Mouse (Mus musculus) cortical plate, adult 2 months (tissue): ENCODE data around the gene Slc38a3.

ENCODE experiments used
- CTCF ChIP-seq: fragments of 200-500 bp; IDR thresholded peaks from 2 replicates; pipeline ENCODE4 v1.5.1; 2011; ENCODE audit warnings: mild to moderate bottlenecking, control low read depth, low read length; ENCODE audit not compliant: insufficient read depth; ENCODE audit errors: extremely low read depth
- POLR2A ChIP-seq: fragments of 200-500 bp; IDR thresholded peaks from 2 replicates; pipeline ENCODE4 v1.6.1; 2011; ENCODE audit warnings: mild to moderate bottlenecking, low read length, control low read depth; ENCODE audit not compliant: insufficient read depth; ENCODE audit errors: extremely low read depth

DNA sequence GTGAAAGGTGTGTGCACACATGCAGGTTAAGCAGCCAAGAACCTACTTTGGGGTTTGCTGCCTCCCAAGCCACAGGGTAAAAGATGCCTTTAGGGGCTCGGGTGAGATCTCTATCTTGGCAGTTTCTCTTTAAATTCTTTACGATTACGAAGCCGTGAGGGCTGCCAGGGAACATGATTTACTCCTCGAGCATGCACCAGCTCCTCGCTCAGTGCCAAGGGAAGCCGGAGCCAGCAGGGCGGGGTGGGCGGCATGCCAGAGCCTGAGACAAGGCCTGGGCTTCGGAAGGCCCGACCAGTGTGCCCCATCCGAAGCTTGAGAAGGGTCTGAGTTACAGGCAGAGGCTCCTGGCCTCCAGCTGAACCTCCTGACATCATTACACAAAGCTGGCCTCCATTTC lies 32.3 kb upstream of the Slc38a3 start:
- TF ChIP-seq CTCF (no peak), POLR2A (no peak)
